Mouse (Mus musculus): ENCODE measurements around the gene Pdlim7. TPM values are rescaled to one million over a fixed set of nuclear protein-coding genes. Genes with fewer than 3 reads are reported as not detected.

The Pdlim7 gene
- polyA plus RNA-seq, 1 experiment, result 382 TPM

DNA sequence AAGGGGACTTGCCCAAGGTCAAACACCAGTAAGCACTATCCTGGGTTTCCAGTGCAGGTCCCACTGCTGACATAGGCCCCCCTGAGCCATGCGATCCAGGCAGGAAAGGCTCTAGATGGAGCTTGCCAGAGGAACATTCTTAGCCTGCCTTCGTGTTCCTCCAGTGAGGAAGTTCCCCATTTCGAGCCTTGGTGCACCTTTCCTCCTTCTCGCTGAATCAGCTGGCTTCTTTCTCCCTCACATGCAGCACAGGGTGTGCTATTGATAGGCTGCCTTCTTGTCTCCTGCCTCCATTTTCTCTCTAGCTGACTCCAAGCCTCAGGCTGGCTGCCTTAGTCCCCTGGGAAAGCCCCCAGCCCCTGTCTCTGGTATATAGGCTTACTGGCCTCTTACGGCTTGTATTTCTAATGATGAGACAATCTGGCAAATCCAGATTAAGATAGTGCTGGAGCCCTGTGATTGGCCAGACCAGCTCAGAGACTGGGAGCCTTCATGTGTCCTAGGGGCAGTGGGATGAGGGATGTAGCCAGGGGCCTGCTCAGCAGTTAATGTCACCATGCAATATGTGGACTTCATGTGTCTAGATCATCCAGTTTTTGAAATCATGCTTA, 47.5 kb downstream of the Pdlim7 start:
- DNase-seq (ENCODE audit: low spot score), result no peak

DNA sequence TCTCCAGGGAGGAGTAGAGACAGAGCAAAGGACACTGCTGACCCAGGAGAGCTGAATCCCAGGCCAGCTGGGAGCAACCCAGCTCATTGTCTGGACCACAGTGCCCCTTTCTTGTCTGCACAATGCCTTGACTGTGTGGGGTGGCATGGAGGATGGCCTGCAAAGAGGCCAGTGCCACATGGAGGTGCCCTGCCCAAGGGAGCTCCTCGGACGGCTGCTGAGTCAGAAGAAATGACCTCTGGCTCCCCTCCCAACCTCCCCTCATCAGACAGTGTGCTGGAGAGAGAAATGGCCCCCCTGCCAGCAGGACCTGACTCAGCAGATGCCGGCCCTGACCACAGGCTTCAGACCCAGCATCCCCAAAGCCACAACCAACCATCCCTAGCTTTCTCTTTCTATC, 48.3 kb downstream of the Pdlim7 start:
- no peak for DNase-seq (ENCODE audit: low spot score)

- no peak for DNase-seq (ENCODE audit: low spot score)
These were observed 49.2 kb downstream of the Pdlim7 start, which contains the start of gene Prr7 for GRCm38 (mm10) chr13:55464027-55464884. Gene Prr7, plus strand, starts transcription at chr13:55464267.

DNA sequence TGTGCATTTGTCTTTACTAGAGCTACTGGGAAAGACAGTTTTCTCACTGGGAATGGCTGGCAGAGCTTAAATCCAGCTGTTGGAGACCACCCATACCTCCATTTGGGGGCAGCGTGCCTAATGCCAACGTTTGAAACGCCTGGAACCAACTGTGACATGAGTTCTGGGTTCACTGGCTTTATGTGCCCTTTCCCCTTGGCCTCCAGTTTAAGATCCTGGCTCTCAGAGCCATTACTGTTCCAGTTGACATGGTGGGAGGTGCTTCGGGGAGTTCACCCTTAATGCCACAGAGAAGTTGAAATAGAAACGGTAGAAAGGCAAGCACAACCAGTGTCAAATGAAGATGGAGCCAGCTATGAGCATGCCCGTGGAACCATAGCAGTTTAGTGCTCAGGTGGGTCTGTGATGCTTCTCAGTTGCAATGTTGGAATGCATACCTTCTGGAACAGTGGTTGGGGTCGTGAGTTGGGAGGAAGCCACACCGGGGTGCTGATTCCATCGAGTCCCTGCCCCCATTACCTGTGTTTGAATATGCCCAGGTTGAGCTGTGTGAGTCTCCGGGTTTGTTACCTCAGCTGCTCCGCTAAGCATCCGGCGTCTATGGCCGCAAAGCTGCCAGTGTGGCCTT, 50.0 kb downstream of the Pdlim7 start:
- DNase-seq (ENCODE audit: low spot score), result no peak

GRCm38 (mm10) chr13:55462965-55463364, 50.5 kb downstream of the Pdlim7 start:
- no peak for DNase-seq (ENCODE audit: low spot score)

DNA sequence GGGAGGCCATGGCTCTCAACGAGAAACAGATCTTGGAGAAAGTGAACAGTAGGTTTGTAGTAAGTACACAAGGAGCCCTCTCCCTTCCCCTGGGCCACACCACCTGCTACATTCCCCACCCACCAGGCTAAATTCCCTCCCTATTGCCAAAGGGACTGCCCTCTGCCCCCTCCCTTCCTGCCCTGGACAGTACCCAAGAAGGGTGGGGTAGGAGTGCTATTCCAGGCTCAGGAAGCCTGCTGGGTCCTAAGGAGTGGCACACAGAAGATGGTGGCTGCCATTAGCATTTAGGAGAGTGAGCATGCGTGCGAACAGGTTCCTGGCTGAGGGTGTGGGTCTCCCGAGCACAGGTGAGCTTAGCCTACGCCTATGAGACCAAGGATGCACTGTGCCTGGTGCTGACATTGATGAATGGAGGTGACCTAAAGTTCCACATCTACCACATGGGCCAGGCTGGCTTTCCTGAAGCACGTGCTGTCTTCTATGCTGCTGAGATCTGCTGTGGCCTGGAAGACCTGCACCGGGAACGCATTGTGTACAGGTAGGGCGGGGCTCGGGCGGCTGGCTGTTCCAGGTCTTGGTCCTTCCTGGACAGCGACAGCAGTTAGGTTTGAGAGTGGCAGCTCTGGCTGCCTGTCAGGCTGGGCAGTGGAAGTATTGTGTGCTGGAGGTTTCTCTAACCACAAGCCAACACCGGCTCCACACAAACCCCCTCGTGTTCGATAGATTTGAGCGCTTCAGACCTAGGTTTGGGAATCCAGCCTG, 61.5 kb downstream of the Pdlim7 start:
- no peak for DNase-seq (ENCODE audit: low spot score)

DNA sequence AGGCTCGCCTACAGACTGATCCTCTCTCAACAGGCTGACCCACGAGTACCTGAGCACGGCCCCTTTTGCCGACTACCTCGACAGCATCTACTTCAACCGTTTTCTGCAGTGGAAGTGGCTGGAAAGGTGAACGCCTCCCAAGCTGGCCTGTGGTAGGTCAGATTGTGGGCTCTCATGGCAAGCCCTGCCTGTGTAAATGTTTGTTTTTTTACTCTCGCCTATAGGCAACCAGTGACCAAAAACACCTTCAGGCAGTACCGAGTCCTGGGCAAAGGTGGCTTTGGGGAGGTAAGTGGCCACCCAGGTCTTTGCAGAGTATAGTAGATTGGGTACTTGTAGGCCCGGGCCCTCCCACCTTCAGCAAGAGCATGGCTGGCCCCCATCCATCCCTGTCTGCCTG, 62.2 kb downstream of the Pdlim7 start:
- no peak for DNase-seq (ENCODE audit: low spot score)

DNA sequence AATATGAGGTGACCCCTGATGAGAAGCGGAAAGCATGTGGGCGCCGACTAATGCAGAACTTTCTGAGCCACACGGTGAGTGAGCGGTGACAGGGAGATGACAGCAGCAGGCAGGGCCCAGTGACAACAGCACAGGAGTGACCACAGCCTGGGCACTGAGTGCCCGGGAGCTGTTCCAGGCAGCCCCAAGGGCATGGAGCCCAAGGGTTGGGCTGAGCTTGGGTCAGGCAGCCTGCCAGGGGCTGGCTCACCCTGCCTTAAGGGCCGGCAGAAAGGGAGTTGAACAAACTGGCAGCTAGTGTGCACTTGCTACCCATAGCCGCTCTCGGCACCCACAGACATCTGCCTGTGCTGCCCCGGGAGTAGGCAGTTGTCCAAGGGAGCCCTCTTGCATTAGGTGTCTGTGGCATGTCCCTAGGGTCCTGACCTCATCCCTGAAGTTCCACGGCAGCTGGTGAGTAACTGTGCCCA, 62.9 kb downstream of the Pdlim7 start:
- no peak for DNase-seq (ENCODE audit: low spot score)

- no peak for DNase-seq (ENCODE audit: low spot score)
These were observed 63.6 kb downstream of the Pdlim7 start for GRCm38 (mm10) chr13:55449679-55450441.

DNA sequence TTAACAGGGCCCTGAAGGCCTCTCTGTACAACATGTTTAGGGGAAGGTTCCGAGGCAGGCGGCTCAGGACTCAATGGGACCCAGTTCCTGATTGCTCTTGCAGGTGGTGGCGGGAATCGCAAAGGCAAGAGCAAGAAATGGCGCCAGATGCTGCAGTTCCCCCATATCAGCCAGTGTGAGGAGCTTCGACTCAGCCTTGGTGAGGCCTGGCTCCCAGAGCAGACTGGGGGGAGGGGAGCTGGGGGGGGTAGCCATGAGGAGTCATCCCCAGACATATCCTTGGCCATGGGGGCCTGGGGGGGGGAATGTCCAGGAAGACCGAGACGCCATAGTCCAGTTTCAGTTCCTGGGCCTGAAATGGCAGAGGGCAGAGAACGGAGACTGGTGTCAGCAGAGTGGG, 64.3 kb downstream of the Pdlim7 start:
- DNase-seq (ENCODE audit: low spot score), result no peak

- DNase-seq (ENCODE audit: low spot score), result no peak
These were observed 65.3 kb downstream of the Pdlim7 start for GRCm38 (mm10) chr13:55448131-55448530.

DNA sequence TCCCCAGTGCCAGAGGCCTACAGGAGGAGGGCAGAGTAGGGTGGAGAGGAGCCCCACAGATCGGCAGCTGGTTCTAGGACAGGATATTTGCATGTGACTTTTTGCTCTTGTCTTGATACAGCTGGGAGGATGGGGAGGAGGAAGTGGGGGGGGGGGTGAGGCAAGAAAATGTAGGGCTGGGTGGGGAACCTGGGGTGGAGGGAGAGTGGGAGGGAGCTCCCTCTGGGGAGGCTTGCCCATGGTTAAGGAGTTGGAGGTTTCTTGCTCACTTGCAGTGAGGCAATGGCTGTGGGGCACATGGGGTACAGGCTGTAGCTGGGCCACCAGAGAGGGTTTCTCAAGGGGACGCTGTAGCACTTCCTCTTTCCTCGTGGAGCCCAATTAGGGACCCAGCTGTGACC, 65.9 kb downstream of the Pdlim7 start:
- no peak for DNase-seq (ENCODE audit: low spot score)

GRCm38 (mm10) chr13:55446483-55447105, 66.9 kb downstream of the Pdlim7 start:
- no peak for DNase-seq (ENCODE audit: low spot score)

Other genes starting within 250 kb of the Pdlim7 start
- gene Prelid1, start 193.2 kb downstream of the Pdlim7 start, polyA plus RNA-seq (2012; rRNA removed), result 168 and 176 TPM in 2 replicates
- 100.0 and 134 TPM in 2 replicates for gene Rab24, start 191.7 kb downstream of the Pdlim7 start, polyA plus RNA-seq (2012; rRNA removed)
- 1.3 and 1.9 TPM in 2 replicates for gene Mxd3, start 183.9 kb downstream of the Pdlim7 start, polyA plus RNA-seq (2012; rRNA removed)
- 67.3 and 72.5 TPM in 2 replicates for gene Lman2, start 150.9 kb downstream of the Pdlim7 start, polyA plus RNA-seq (2012; rRNA removed)
- gene Rgs14, start 143.9 kb downstream of the Pdlim7 start, polyA plus RNA-seq (2012; rRNA removed), result 2.0 and 2.7 TPM in 2 replicates
- 0.44 and 0.52 TPM in 2 replicates for gene Slc34a1, start 115.5 kb downstream of the Pdlim7 start, polyA plus RNA-seq (2012; rRNA removed)
- gene Pfn3, start 98.4 kb downstream of the Pdlim7 start, polyA plus RNA-seq (2012; rRNA removed), result not detected in 2 replicates
- 0.06 and 0.07 TPM in 2 replicates for gene F12, start 86.9 kb downstream of the Pdlim7 start, polyA plus RNA-seq (2012; rRNA removed)
- 37.4 and 42.4 TPM in 2 replicates for gene Grk6, start 68.6 kb downstream of the Pdlim7 start, polyA plus RNA-seq (2012; rRNA removed)
- gene Prr7, start 49.4 kb downstream of the Pdlim7 start, polyA plus RNA-seq (2012; rRNA removed), result 3.5 and 3.8 TPM in 2 replicates
- 43.0 and 45.3 TPM in 2 replicates for gene Dbn1, start 25.6 kb downstream of the Pdlim7 start, polyA plus RNA-seq (2012; rRNA removed)
- 5.1 and 6.9 TPM in 2 replicates for gene Dok3, start 15.6 kb upstream of the Pdlim7 start, polyA plus RNA-seq (2012; rRNA removed)
- 45.1 and 51.6 TPM in 2 replicates for gene Ddx41, start 23.0 kb upstream of the Pdlim7 start, polyA plus RNA-seq (2012; rRNA removed)
- 86.0 and 97.9 TPM in 2 replicates for gene Fam193b, start 57.4 kb upstream of the Pdlim7 start, polyA plus RNA-seq (2012; rRNA removed)
- gene Tmed9, start 60.1 kb upstream of the Pdlim7 start, polyA plus RNA-seq (2012; rRNA removed), result 136 and 157 TPM in 2 replicates
- 17.7 and 22.1 TPM in 2 replicates for gene B4galt7, start 86.2 kb upstream of the Pdlim7 start, polyA plus RNA-seq (2012; rRNA removed)
- 44.0 and 46.8 TPM in 2 replicates for gene Caml, start 109.3 kb upstream of the Pdlim7 start, polyA plus RNA-seq (2012; rRNA removed)
- gene Ddx46, start 121.4 kb upstream of the Pdlim7 start, polyA plus RNA-seq (2012; rRNA removed), result 33.9 and 35.8 TPM in 2 replicates
- 66.3 and 72.9 TPM in 2 replicates for gene B230219D22Rik, start 179.4 kb upstream of the Pdlim7 start, polyA plus RNA-seq (2012; rRNA removed)
- 47.4 and 47.8 TPM in 2 replicates for gene Txndc15, start 201.0 kb upstream of the Pdlim7 start, polyA plus RNA-seq (2012; rRNA removed)
- 66.6 and 70.3 TPM in 2 replicates for gene Pcbd2, start 213.7 kb upstream of the Pdlim7 start, polyA plus RNA-seq (2012; rRNA removed)

All from urinary bladder, adult 2 months (tissue).